Mouse (Mus musculus) large intestine, adult 2 months (tissue): ENCODE results near the gene Ccdc57. TPM values are rescaled to one million over a fixed set of nuclear protein-coding genes. Genes with fewer than 3 reads are reported as not detected.
"Not testable (repeated sequence)": the region's sequence is repeated elsewhere in the genome, so short reads cannot be mapped to it uniquely, and the experiment has no call there.

Experiments
- DNase-seq: peaks from one replicate; pipeline ENCODE4 v3.0.0-alpha.2; 2012; ENCODE audit warnings: low read depth, low spot score
- WGBS: fragments of 180-500 bp; shearing (Covaris S2); methylation state at CpG from one replicate; pipeline ENCODE4 v1.1.7; 2018; 5-methylcytosine and 5-hydroxymethylcytosine counted together
- polyA plus RNA-seq: library from polyadenylated mRNA; depleted of rRNA; stranded (reverse); fragments of >200 nt; gene quantifications from 2 replicates; pipeline ENCODE4 v1.2.3, GENCODE M21; 2012; rRNA removed

The Ccdc57 gene
- polyA plus RNA-seq, 1 experiment = 0.90 TPM

DNA sequence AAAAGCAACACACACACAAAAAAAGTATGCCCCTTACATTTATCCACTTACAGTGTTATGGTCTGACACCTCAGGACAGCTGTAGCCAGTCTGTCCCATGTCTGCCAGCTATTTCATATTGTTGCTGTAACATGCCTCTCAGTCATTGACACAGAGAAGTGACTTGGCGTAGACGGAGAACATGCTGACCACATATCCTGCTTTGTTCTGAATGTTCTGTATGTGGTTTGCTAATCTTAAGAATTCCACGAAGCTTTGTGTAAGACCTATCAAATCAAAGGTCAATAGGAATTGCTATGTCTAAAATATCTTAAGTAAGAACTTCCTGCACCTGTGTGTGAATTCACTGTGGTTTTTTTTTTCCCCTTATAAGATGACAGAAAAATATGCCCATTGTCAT lies 134.4 kb downstream of the Ccdc57 start:
- no peak for DNase-seq
- WGBS = 71% methylated on average over 3 of the region's 3 CpGs

DNA sequence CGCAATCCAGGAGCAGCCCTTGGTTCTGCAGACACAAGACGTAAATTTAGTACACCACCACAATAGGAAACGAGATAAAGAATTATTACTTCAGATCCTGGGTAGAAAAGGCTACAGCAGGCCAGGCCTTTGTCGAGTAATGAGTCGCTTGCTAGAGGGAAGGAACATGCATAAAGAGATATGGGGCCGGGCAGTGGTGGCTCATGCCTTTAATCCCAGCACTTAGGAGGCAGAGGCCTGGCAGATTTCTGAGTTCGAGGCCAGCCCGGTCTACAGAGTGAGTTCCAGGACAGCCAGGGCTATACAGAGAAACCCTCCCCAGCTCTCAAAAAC lies 136.1 kb downstream of the Ccdc57 start:
- 30% methylated on average over 8 of the region's 8 CpGs for WGBS
- DNase-seq = no peak

DNA sequence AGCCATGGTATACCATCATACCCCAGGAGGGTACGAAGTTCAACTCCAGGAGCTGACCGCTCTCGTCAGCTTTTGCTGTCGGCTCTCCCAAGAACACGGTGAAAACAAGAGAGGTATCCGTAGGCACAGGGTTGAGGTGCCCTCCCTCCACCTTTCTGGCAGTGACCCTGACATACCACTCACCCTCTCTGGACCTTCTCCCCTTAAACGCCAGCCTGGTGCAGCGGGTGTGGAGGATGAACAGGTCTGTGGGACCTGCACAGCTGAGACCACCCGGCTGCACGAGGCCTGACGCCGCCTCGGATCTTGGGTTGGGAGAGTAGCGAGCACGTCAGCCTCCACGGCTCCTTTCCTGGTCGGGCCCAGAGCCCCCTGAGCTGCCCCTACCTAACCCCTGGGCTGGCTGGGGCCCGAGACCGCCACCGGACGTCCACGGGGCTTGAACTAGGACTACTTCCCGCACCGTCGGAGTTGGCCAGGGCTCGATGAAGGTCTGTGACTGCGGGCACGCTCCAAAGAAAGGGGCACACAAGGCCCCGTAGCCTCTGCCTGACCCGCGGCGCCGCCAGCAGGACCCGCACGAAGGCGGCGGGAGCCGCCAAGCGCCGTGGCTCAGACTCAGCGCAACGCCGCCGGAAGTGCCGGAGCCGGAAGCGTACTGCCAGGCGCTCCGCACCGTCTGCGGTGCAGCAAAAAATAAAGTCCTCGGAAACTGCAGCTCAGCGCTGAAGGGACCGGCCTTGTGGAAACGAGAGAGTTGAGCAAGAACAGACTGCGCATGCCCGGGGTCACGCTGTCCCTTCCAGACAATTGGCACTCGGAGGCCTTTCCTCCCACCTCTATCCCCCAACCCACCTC lies 136.7 kb downstream of the Ccdc57 start, which contains the start of gene Dus1l:
Gene Dus1l, minus strand, starts transcription at position 648 of the 858 bp plus-strand sequence.
- WGBS = under 1% methylated on average over 59 of the region's 59 CpGs
- DNase-seq = peak; percentile 92

DNA sequence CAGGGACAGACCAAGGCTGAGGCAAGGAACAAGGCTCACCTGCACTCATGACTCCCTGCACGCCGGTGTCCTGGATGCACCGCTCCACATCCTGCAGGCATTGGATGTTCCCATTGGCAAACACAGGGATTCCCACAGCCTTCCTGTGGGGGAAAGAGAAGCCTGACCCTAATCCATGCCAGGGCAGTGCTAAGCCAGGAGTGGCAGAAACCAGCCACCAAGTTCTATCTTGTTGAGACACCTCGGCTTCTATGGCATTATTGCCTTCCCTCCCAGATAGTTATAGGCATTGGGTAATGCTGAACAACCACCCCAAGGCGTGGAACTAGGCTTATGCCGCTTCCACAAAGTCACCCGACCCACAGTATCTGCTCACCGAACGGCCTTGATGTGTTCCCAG lies 140.0 kb downstream of the Ccdc57 start:
- WGBS = 90% methylated on average over 9 of the region's 9 CpGs
- no peak for DNase-seq

- no peak for DNase-seq
- 88% methylated on average over 3 of the region's 3 CpGs for WGBS
Measured at GRCm38 (mm10) chr11:120789810-120790209, 142.9 kb downstream of the Ccdc57 start.

- DNase-seq = no peak
- WGBS = 85% methylated on average over 4 of the region's 4 CpGs
Measured at GRCm38 (mm10) chr11:120789355-120789754, 143.3 kb downstream of the Ccdc57 start.

GRCm38 (mm10) chr11:120788460-120788859 lies 144.2 kb downstream of the Ccdc57 start:
- DNase-seq = not testable (repeated sequence)
- WGBS = 84% methylated on average over 10 of the region's 10 CpGs

DNA sequence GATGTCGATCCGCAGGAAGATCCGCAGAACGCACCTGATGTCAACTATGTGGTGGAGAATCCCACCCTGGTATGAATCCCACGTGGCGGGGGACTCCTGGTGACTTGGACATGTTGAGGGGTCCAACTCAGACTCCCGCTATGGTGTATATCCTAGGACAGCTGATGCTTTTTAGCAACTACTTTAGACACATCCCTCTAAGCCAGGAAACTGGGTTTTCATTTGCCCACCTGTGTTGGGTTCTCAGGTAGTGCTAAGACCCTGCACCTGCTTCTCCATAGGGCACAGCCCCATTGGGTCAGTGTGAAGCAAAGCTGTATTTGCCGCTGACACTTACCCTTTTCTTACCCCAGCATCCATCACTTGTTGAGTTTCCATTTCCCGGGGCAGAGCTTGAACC lies 147.5 kb downstream of the Ccdc57 start:
- WGBS = 26% methylated on average over 9 of the region's 9 CpGs
- DNase-seq = no peak

DNA sequence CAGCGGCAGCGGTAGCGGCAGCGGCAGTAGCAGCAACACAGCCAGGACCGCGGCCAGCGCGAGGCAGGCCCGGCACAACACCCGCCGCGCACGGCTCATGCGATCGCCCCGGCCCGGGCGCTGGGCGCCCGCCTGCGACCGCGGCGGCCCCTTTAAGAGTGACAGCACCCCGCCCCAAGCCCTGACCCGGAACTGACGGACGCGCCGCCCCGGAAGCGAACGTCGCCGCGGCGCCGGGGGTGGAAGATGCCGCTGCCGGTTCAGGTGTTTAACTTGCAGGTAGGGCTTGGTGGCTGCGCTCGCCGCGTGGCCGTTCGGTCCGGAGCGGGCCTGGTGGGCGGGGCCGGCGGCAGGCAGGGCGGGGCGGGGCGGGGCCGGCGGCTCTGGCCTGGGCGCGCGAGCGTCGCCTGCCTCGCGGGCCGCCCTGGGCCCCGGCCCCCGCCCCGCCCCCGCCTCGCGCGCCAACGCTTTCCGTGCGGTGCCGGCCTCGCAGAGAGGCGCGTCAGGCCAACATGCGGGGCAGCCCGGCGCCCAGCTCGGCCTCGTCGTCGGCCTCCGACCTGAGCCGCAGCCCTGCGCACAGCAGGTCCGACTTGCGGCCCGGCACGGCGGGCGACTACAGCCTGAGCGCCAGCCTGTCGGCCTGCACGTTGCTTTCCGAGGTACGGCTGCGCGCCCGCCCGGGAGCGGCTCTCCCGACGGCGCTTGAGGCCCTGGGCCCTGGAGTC lies 148.4 kb downstream of the Ccdc57 start, which contains the start of the genes Rfng and Gps1:
Gene Rfng, minus strand, starts transcription at position 144 of the 728 bp plus-strand sequence.
Gene Gps1, plus strand, starts transcription at position 209 of the 728 bp plus-strand sequence.
- WGBS = under 1% methylated on average over 107 of the region's 107 CpGs
- DNase-seq = no peak

- 1% methylated on average over 42 of the region's 42 CpGs for WGBS
- no peak for DNase-seq
Measured at GRCm38 (mm10) chr11:120783426-120784063, 149.1 kb downstream of the Ccdc57 start.

DNA sequence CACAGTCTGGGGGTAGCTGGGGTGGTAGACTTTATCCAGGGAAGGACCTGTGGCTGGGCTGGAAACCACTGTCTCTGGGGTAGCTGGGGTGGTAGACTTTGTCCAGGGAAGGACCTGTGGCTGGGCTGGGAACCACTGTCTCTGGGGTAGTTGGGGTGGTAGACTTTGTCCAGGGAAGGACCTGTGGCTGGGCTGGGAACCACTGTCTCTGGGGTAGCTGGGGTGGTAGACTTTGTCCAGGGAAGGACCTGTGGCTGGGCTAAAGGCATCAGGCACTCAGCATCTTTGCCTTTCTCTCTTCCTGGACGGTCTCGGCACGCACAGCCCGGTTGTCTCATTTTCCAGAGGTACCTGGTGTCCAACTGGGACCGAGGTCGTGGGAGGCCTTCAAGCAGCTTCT lies 151.3 kb downstream of the Ccdc57 start:
- 93% methylated on average over 6 of the region's 6 CpGs for WGBS

DNA sequence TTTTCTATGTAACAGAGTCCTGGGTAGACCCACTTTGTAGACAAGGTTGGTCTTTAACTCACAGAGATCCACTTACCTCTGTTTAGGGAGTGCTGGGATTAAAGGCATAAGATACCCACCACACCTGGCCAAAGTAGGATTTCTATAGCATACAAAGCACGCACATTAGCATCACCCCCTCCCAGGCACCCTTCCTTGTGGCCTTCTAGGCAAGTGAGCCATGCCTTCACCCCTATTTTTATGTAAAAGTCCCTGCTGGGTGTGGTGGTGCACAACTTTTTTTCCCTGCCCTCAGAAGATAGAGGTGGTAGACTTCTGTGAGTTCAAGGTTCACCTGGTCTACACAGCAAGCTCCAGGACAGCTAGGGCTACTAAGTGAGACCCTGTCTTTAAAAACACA lies 152.8 kb downstream of the Ccdc57 start:
- 90% methylated on average over 1 of the region's 1 CpGs for WGBS
- no peak for DNase-seq

More for the DNA sequence above, 151.3 kb downstream of the Ccdc57 start:
- DNase-seq = not testable (repeated sequence)

GRCm38 (mm10) chr11:120777123-120777522 lies 155.5 kb downstream of the Ccdc57 start:
- WGBS = 38% methylated on average over 6 of the region's 6 CpGs
- no peak for DNase-seq

Other genes starting within 250 kb of the Ccdc57 start
- 94.1 and 101 TPM in 2 replicates for gene Cenpx, start 219.1 kb downstream of the Ccdc57 start, polyA plus RNA-seq
- 21.3 and 34.5 TPM in 2 replicates for gene Lrrc45, start 218.9 kb downstream of the Ccdc57 start, polyA plus RNA-seq
- 8.5 and 10.1 TPM in 2 replicates for gene Rac3, start 211.4 kb downstream of the Ccdc57 start, polyA plus RNA-seq
- gene Dcxr, start 205.6 kb downstream of the Ccdc57 start, polyA plus RNA-seq = 63.8 and 66.5 TPM in 2 replicates
- gene Cbr2, start 200.8 kb downstream of the Ccdc57 start, polyA plus RNA-seq = 4.4 and 6.9 TPM in 2 replicates
- 1.9 and 2.1 TPM in 2 replicates for gene Hmga1b, start 170.1 kb downstream of the Ccdc57 start, polyA plus RNA-seq
- 60.4 and 73.4 TPM in 2 replicates for gene Rfng, start 148.7 kb downstream of the Ccdc57 start, polyA plus RNA-seq
- gene Gps1, start 148.6 kb downstream of the Ccdc57 start, polyA plus RNA-seq = 124 and 130 TPM in 2 replicates
- 41.7 and 42.1 TPM in 2 replicates for gene Dus1l, start 136.5 kb downstream of the Ccdc57 start, polyA plus RNA-seq
- 201 and 272 TPM in 2 replicates for gene Fasn, start 108.3 kb downstream of the Ccdc57 start, polyA plus RNA-seq
- gene Slc16a3, start 15.6 kb upstream of the Ccdc57 start, polyA plus RNA-seq = 12.8 and 36.6 TPM in 2 replicates
- gene Csnk1d, start 58.5 kb upstream of the Ccdc57 start, polyA plus RNA-seq = 74.9 and 77.2 TPM in 2 replicates
- 28.9 and 53.4 TPM in 2 replicates for gene Cd7, start 106.5 kb upstream of the Ccdc57 start, polyA plus RNA-seq
- 251 and 268 TPM in 2 replicates for gene Sectm1b, start 130.7 kb upstream of the Ccdc57 start, polyA plus RNA-seq
- gene Sectm1a, start 148.3 kb upstream of the Ccdc57 start, polyA plus RNA-seq = 3.1 and 3.9 TPM in 2 replicates
- not detected in 2 replicates for gene Tex19.2, start 185.8 kb upstream of the Ccdc57 start, polyA plus RNA-seq
- gene Tex19.1, start 213.3 kb upstream of the Ccdc57 start, polyA plus RNA-seq = not detected in 2 replicates
- not detected in 2 replicates for gene Uts2r, start 227.4 kb upstream of the Ccdc57 start, polyA plus RNA-seq